Mouse (Mus musculus) intestine, embryonic 15.5 days (tissue): Measurements from ENCODE around the gene 1700019D03Rik. TPM values are rescaled to one million over a fixed set of nuclear protein-coding genes. Genes with fewer than 3 reads are reported as not detected.

Experiments
- ATAC-seq: fragments of 200-750 bp; cut with Nextera tagmentation; 2 replicates; pipeline ENCODE4 v1.8.0; 2017; ENCODE audit warnings: moderate TSS enrichment, moderate library complexity
- H3K27ac ChIP-seq: fragments of 300-500 bp; sonication (generic); 2 replicates; pipeline ENCODE4 v1.5.1; 2015; ENCODE audit warnings: mild to moderate bottlenecking, inconsistent platforms
- H3K27me3 ChIP-seq: fragments of 300-500 bp; sonication (generic); replicated peaks from 2 replicates; pipeline ENCODE4 v1.6.1; 2015; ENCODE audit warnings: inconsistent platforms
- H3K36me3 ChIP-seq: fragments of 300-500 bp; sonication (generic); 2 replicates; pipeline ENCODE4 v1.6.1; 2015; ENCODE audit warnings: inconsistent platforms
- H3K4me1 ChIP-seq: fragments of 300-500 bp; sonication (generic); replicated peaks from 2 replicates; pipeline ENCODE4 v1.6.1; 2015; ENCODE audit warnings: inconsistent platforms
- H3K4me2 ChIP-seq: fragments of 300-500 bp; sonication (generic); replicated peaks from 2 replicates; pipeline ENCODE4 v1.6.1; 2015; ENCODE audit warnings: mild to moderate bottlenecking, inconsistent platforms
- H3K4me3 ChIP-seq: fragments of 300-500 bp; sonication (generic); replicated peaks from 2 replicates; pipeline ENCODE4 v1.5.1; 2015; ENCODE audit warnings: inconsistent platforms
- H3K9ac ChIP-seq: fragments of 300-500 bp; sonication (generic); 2 replicates; pipeline ENCODE4 v1.6.1; 2015; ENCODE audit warnings: inconsistent platforms
- H3K9me3 ChIP-seq: fragments of 300-500 bp; sonication (generic); 2 replicates; pipeline ENCODE4 v1.6.1; 2016; ENCODE audit warnings: inconsistent platforms
- WGBS: fragments of 180-500 bp; shearing (Covaris S2); methylation state at CpG from one replicate; pipeline ENCODE4 v1.1.7; 2015; 5-methylcytosine and 5-hydroxymethylcytosine counted together
- polyA plus RNA-seq: library from polyadenylated mRNA; unstranded; fragments of >200 nt; fragmentation: Nextera tagmentation; extraction: Ambion mirVana; gene quantifications from 2 replicates; pipeline ENCODE4 v1.2.1, GENCODE M21; 2015

The 1700019D03Rik gene
- polyA plus RNA-seq, result 24.9 and 25.5 TPM in 2 replicates

GRCm38 (mm10) chr1:53020079-53020478, at the start of gene 1700019D03Rik:
Gene 1700019D03Rik, minus strand, starts transcription at chr1:53020179.
- no peak within 1 kb of the TSS for H3K4me3 ChIP-seq
- H3K4me1 ChIP-seq, result no peaks in the 10 kb centered on the region
- H3K27ac ChIP-seq, result no peak within 1 kb of the TSS
- H3K4me2 ChIP-seq, result no peak within 1 kb of the TSS
- H3K9me3 ChIP-seq, result no peaks in the 10 kb centered on the region
- no peak within 1 kb of the TSS for H3K9ac ChIP-seq
- H3K27me3 ChIP-seq, result no peaks in the 10 kb centered on the region
- 59% methylated on average over 5 of the region's 5 CpGs for WGBS
- H3K36me3 ChIP-seq, result no peaks in the 10 kb centered on the region
- ATAC-seq, result no peak

GRCm38 (mm10) chr1:53063921-53064320, 43.9 kb upstream of the 1700019D03Rik start:
- Histone ChIP-seq H3K36me3 (no peaks in the 10 kb centered on the region), H3K4me3 (no peak overlapping the region), H3K27ac (no peak overlapping the region), H3K9ac (no peak overlapping the region), H3K4me1 (no peaks in the 10 kb centered on the region), H3K27me3 (no peaks in the 10 kb centered on the region), H3K9me3 (no peaks in the 10 kb centered on the region), H3K4me2 (no peak overlapping the region)
- WGBS, result 85% methylated on average over 4 of the region's 4 CpGs
- no peak for ATAC-seq

DNA sequence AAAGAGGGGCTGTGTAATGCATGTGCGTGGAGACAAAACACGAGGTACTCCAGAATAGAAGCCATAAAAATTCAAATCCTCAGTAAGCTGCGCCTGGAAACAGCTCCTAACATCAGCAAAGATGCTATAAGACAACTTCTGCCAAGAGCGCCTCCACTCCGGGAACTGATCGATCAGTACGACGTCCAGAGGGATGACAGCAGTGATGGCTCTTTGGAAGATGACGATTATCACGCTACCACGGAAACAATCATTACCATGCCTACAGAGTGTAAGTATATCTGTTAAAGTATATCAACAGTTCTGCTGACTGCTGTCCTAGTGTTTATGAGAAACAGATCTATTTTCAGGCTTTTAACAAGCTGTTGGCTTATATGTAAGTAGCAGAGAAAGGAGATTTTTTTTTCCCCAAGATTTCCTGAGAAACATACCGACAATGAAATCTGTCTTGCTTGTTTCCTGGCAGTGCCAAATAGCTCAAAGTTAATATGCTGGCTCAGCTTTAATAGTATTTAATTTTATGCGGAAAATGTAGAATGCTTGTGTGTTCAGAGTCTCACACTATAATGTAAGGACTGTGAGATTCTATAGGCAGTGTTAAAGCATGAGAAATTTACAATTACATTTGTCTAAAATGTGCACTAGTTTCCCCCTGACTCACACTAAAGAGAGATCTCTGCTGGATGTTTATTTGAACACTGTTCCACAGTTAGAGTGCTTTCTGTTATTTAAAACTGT, 42.1 kb upstream of the 1700019D03Rik start:
- Histone ChIP-seq H3K4me2 (no peak overlapping the region), H3K27ac (no peak overlapping the region), H3K27me3 (no peaks in the 10 kb centered on the region), H3K4me1 (no peaks in the 10 kb centered on the region), H3K36me3 (no peaks in the 10 kb centered on the region), H3K9me3 (no peaks in the 10 kb centered on the region), H3K9ac (no peak overlapping the region), H3K4me3 (no peak overlapping the region)
- ATAC-seq, result no peak
- WGBS, result 37% methylated on average over 13 of the region's 13 CpGs

DNA sequence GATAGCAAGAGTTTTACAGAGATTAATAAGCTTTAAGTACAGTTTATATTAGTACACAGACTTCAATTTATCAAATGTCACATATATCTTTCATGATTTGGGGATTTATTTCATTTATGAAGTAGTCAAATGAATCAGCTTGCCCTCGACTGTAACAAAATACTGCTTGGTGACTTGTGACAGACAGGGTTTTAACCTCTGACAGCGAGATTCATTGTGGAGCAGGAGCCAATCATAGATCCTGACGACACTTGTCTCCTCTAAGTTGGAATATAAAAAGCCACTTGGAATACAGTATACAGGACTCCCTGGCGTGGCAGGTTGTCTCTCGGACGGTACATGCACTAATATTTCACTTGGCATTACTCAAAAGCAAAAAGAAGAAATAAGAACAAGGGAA, 41.4 kb upstream of the 1700019D03Rik start, which contains the start of gene Mstn:
Gene Mstn (plus strand): TSS at position 301 of the 400 bp plus-strand sequence.
- no peaks in the 10 kb centered on the region for H3K4me1 ChIP-seq
- H3K36me3 ChIP-seq, result no peaks in the 10 kb centered on the region
- no peak within 1 kb of the TSS for H3K9ac ChIP-seq
- 57% methylated on average over 6 of the region's 6 CpGs for WGBS
- H3K27me3 ChIP-seq, result no peaks in the 10 kb centered on the region
- H3K4me3 ChIP-seq, result no peak within 1 kb of the TSS
- H3K4me2 ChIP-seq, result no peak within 1 kb of the TSS
- H3K27ac ChIP-seq, result no peak within 1 kb of the TSS
- H3K9me3 ChIP-seq, result no peaks in the 10 kb centered on the region
- ATAC-seq, result no peak

- Histone ChIP-seq H3K4me3 (no peak overlapping the region), H3K4me2 (no peak overlapping the region), H3K4me1 (no peaks in the 10 kb centered on the region), H3K9ac (no peak overlapping the region), H3K9me3 (no peaks in the 10 kb centered on the region), H3K27ac (no peak overlapping the region), H3K27me3 (no peaks in the 10 kb centered on the region), H3K36me3 (no peaks in the 10 kb centered on the region)
- no peak for ATAC-seq
- WGBS, result 52% methylated on average over 8 of the region's 8 CpGs
These were observed 40.5 kb upstream of the 1700019D03Rik start for GRCm38 (mm10) chr1:53060499-53060898.

DNA sequence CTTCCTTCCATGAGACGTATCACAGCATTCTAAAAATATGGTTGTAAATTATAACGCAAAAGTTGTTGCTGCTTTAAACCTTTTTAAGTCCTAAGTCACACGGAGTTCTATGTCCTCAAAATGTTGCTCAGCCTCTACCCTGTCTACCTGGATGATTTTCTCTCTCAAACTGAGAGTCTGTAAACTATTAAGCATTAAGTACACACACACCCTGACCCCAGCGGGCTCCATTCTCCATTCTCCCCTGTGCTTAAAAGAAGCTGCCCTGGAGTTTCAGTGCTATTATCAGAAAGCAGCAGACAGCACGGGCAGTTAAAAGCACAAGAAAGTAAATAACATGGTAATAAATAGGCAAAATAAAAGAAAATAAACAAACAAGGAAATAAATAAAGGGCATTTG, 39.1 kb upstream of the 1700019D03Rik start:
- Histone ChIP-seq H3K27me3 (no peaks in the 10 kb centered on the region), H3K36me3 (no peaks in the 10 kb centered on the region), H3K27ac (no peak overlapping the region), H3K9ac (no peak overlapping the region), H3K4me2 (no peak overlapping the region), H3K9me3 (no peaks in the 10 kb centered on the region), H3K4me1 (no peaks in the 10 kb centered on the region), H3K4me3 (no peak overlapping the region)
- WGBS, result 41% methylated on average over 5 of the region's 5 CpGs
- ATAC-seq, result no peak

DNA sequence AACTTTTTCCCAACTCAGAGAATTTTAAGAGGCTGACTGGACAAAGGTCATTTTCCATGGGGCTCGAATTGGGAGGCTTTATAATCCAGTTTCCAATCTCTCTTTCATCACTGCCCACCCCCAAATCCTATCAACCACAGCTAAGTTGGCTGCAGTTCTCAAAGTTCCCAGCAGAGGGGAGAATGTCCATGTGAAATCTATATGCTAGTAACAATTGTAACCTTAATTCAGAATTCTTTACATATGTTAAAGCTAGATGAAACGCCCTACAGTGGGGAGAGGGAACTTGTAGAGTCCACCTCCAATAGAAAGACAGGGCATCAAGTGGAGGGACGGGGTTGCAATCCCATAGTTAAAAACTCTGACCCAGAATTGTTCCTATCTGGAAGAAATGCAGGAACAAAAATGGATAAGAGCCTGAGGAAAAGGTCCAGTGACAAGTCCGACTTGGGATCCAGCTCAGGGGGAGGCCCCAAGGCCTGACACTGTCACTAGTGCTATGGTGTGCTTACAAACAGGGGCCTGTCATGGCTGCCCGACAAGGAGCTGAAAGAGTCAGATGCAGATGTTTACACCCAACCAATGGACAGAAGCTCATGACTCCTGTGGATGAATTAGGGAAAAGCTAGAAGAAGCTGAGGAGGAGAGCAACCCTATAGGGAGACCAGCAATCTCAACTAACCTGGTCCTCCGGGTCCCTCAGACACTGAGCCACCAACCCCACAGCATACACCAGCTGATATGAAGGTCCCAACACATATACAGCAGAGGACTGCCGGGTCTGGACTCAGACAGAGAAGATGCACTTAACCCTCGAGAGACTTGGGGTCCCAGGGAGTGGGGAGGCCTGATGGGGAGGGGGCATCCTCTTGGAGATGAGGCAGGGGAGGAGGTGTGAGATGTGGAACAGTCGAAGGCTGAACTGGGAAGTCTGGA, 33.4 kb upstream of the 1700019D03Rik start:
- H3K4me3 ChIP-seq, result no peak overlapping the region
- H3K4me2 ChIP-seq, result no peak overlapping the region
- no peaks in the 10 kb centered on the region for H3K36me3 ChIP-seq
- no peak for ATAC-seq
- H3K27ac ChIP-seq, result no peak overlapping the region
- H3K4me1 ChIP-seq, result no peaks in the 10 kb centered on the region
- no peaks in the 10 kb centered on the region for H3K9me3 ChIP-seq
- no peaks in the 10 kb centered on the region for H3K27me3 ChIP-seq
- H3K9ac ChIP-seq, result no peak overlapping the region
- 43% methylated on average over 9 of the region's 9 CpGs for WGBS

GRCm38 (mm10) chr1:53049763-53050427, 29.9 kb upstream of the 1700019D03Rik start:
- no peak overlapping the region for H3K4me3 ChIP-seq
- H3K4me2 ChIP-seq, result no peak overlapping the region
- no peaks in the 10 kb centered on the region for H3K9me3 ChIP-seq
- H3K36me3 ChIP-seq, result no peaks in the 10 kb centered on the region
- no peak overlapping the region for H3K27ac ChIP-seq
- no peaks in the 10 kb centered on the region for H3K27me3 ChIP-seq
- H3K9ac ChIP-seq, result no peak overlapping the region
- H3K4me1 ChIP-seq, result no peaks in the 10 kb centered on the region
- WGBS, result 84% methylated on average over 8 of the region's 8 CpGs
- no peak for ATAC-seq

DNA sequence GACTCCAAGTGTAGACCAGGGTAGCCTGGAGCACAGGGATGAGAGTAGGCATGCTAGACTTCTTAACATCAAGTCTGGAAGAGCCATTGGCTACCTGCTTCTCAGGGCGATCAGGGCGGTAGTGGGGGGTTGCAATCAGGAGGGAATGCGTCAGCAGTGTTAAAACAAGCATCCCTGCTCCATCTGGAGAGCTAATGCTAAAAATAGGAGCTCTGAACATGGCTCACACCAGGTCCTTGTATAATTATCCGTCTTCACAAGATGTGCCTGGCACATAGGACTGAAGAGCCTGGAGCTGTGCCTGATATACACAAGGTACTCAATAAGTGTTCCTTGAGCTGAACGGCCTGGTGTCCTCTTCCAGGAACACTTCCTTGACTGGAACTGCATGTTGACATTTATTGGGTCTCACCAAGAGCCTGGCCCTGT, 17.5 kb upstream of the 1700019D03Rik start:
- Histone ChIP-seq H3K36me3 (no peaks in the 10 kb centered on the region), H3K4me2 (no peak overlapping the region), H3K9me3 (no peaks in the 10 kb centered on the region), H3K4me1 (no peaks in the 10 kb centered on the region), H3K9ac (no peak overlapping the region), H3K27ac (no peak overlapping the region), H3K27me3 (no peaks in the 10 kb centered on the region), H3K4me3 (no peak overlapping the region)
- WGBS, result 86% methylated on average over 5 of the region's 5 CpGs
- ATAC-seq, result no peak

GRCm38 (mm10) chr1:53032550-53032949, 12.6 kb upstream of the 1700019D03Rik start:
- no peaks in the 10 kb centered on the region for H3K36me3 ChIP-seq
- no peaks in the 10 kb centered on the region for H3K9me3 ChIP-seq
- no peaks in the 10 kb centered on the region for H3K4me1 ChIP-seq
- H3K4me3 ChIP-seq, result no peak overlapping the region
- no peak overlapping the region for H3K9ac ChIP-seq
- no peak overlapping the region for H3K27ac ChIP-seq
- H3K27me3 ChIP-seq, result no peaks in the 10 kb centered on the region
- no peak overlapping the region for H3K4me2 ChIP-seq
- ATAC-seq, result no peak

DNA sequence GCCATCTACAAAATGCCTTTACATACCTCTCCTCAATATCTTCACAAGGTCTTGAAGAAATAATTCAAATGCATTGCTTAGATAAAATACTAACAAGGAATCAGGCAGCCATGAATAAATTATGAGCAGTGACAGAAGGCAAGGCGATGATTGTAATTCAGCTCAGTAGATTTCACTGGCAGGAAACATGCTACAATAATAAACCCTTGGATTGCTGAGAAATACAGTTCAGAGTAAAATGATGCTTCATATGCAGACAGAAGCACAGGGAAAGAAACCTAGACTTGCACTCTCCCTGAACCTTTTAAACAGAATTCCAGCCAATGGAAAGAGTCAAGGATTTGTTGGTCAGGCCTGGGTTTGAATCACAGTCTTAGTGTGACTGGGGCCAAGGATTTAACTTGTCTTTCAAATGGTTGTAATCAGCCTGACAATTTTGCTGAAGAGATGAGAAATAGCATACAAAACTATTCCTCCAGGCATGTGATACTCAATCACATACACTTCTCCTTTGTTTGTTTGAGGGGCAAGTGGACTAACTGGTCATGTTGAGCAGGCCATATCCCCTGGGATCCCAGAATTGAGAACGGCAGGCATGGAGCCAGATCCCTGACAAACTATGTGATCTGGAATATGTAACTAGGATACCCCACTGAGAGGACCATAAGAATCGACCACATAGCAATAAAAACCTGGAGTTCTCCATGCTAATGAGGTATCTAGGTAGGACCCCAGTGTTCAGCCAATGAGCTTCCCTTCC, 1.1 kb downstream of the 1700019D03Rik start:
- Histone ChIP-seq H3K9me3 (no peaks in the 10 kb centered on the region), H3K4me1 (no peaks in the 10 kb centered on the region), H3K27me3 (no peaks in the 10 kb centered on the region), H3K9ac (no peak overlapping the region), H3K4me3 (no peak overlapping the region), H3K4me2 (no peak overlapping the region), H3K36me3 (no peaks in the 10 kb centered on the region), H3K27ac (no peak overlapping the region)
- 49% methylated on average over 3 of the region's 3 CpGs for WGBS
- ATAC-seq, result no peak
